Mouse (Mus musculus) lung, adult 2 months (tissue): Measurements from ENCODE around the gene Lgr5.

Experiments used
- CTCF ChIP-seq: fragments of 200-500 bp; IDR thresholded peaks from 2 replicates; pipeline ENCODE4 v1.5.1; 2011; ENCODE audit warnings: mild to moderate bottlenecking, low read length, control low read depth; ENCODE audit not compliant: insufficient read depth
- POLR2A ChIP-seq: fragments of 200-500 bp; IDR thresholded peaks from 2 replicates; pipeline ENCODE4 v1.6.1; 2011; ENCODE audit warnings: low read depth, mild to moderate bottlenecking, control low read depth, low read length, borderline replicate concordance; ENCODE audit errors: extremely low read depth

DNA sequence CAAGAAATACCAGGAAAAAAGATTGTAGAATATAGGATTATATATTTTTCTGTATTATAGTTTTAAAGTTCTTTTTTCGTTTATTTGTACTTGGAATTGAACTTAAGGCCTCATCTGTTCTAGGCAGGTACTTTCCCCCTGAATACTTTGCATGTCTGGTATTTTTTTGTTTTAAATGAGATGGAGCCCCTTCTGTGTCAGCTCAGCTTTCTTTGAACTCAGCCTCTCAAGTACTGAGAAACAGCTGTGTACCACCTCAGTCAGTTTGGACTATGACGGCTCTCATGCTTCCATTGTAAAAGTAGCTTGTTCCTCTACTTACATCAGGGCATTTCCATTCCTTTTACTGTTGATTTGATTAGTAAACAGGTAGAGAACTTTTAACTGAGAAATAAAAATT is 174.1 kb downstream of the Lgr5 start:
- no peak for TF ChIP-seq POLR2A
- TF ChIP-seq CTCF = no peak
